Mouse (Mus musculus): ENCODE data around the gene Eif2ak2. TPM values are rescaled to one million over a fixed set of nuclear protein-coding genes. Genes with fewer than 3 reads are reported as not detected.
A peak's percentile ranks its signal among the peaks of the same experiment; 100 is the strongest.

Eif2ak2 gene
- total RNA-seq (2021), result 20.6 and 32.9 TPM in 2 replicates
- long read RNA-seq, full-length matches to known transcripts, result 3 of 8 reads
- long read RNA-seq, partial matches to known transcripts, result 0 of 8 reads
- long read RNA-seq, other reads (novel, unspliced or antisense), result 5 of 8 reads

- DNase-seq, result peak; percentile 91
These were observed at the start of gene Eif2ak2 for GRCm38 (mm10) chr17:78882401-78883112. Gene Eif2ak2 (minus strand): TSS chr17:78882573.

GRCm38 (mm10) chr17:78917696-78918095 lies 35.3 kb upstream of the Eif2ak2 start:
- DNase-seq, result no peak

- DNase-seq, result no peak
These were observed 34.5 kb upstream of the Eif2ak2 start for GRCm38 (mm10) chr17:78916899-78917298.

- peak; percentile 86 for DNase-seq
These were observed 34.0 kb upstream of the Eif2ak2 start, which contains the start of gene Cebpzos for GRCm38 (mm10) chr17:78916369-78916813. Gene Cebpzos (plus strand): TSS chr17:78916500.

GRCm38 (mm10) chr17:78915772-78916171 lies 33.4 kb upstream of the Eif2ak2 start:
- DNase-seq, result no peak

GRCm38 (mm10) chr17:78913921-78914320 lies 31.5 kb upstream of the Eif2ak2 start:
- DNase-seq, result no peak

- DNase-seq, result no peak
These were observed 30.5 kb upstream of the Eif2ak2 start for GRCm38 (mm10) chr17:78912861-78913281.

GRCm38 (mm10) chr17:78909374-78909773 lies 27.0 kb upstream of the Eif2ak2 start:
- no peak for DNase-seq

GRCm38 (mm10) chr17:78906892-78907291 lies 24.5 kb upstream of the Eif2ak2 start, which contains the start of gene Sult6b1:
Gene Sult6b1 (minus strand): TSS chr17:78906992.
- no peak for DNase-seq

- no peak for DNase-seq
These were observed 20.8 kb upstream of the Eif2ak2 start for GRCm38 (mm10) chr17:78903158-78903557.

- DNase-seq, result peak; percentile 42
These were observed 13.0 kb upstream of the Eif2ak2 start for GRCm38 (mm10) chr17:78895394-78895793.

GRCm38 (mm10) chr17:78894991-78895390 lies 12.6 kb upstream of the Eif2ak2 start:
- DNase-seq, result no peak

- no peak for DNase-seq
These were observed 8.6 kb upstream of the Eif2ak2 start for GRCm38 (mm10) chr17:78891020-78891419.

GRCm38 (mm10) chr17:78889184-78889583 lies 6.8 kb upstream of the Eif2ak2 start:
- DNase-seq, result peak; percentile 7

- peak; percentile 11 for DNase-seq
These were observed 6.2 kb upstream of the Eif2ak2 start for GRCm38 (mm10) chr17:78888554-78888953.

GRCm38 (mm10) chr17:78885286-78886065 lies 3.1 kb upstream of the Eif2ak2 start:
- DNase-seq, result no peak

- DNase-seq, result peak; percentile 15
These were observed 918 bp upstream of the Eif2ak2 start for GRCm38 (mm10) chr17:78883291-78883690.

- peak; percentile 10 for DNase-seq
These were observed 482 bp downstream of the Eif2ak2 start for GRCm38 (mm10) chr17:78881878-78882304.

- no peak for DNase-seq
These were observed 8.5 kb downstream of the Eif2ak2 start for GRCm38 (mm10) chr17:78873886-78874285.

- DNase-seq, result no peak
These were observed 26.1 kb downstream of the Eif2ak2 start for GRCm38 (mm10) chr17:78856243-78856642.

GRCm38 (mm10) chr17:78842271-78842928 lies 40.0 kb downstream of the Eif2ak2 start:
- no peak for DNase-seq

- no peak for DNase-seq
These were observed 46.3 kb downstream of the Eif2ak2 start for GRCm38 (mm10) chr17:78836056-78836455.

Data from adrenal gland, postnatal 25 days (tissue).